Comparison of ENCODE assay signal across 26 mouse cellular contexts in the genomic region with DNA sequence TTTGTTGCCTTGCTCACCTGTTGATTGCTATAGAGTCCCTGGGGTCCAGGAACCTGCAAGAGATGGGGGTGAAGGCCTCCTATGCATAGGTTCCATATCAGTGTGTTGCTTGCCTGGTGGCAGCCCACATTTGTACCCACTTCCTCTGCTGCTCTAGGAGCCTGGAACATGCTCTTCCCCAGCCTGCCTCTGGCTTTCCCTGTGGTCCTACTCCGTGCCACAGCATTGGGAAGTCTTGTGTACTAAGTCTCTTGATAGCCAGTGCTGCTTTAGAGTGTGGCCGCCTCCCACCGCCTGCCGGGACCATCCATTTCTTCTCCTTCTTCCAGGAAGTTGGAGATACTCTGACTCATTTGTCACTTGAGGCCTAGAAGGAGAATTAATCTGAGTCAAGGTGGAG. TPM values are rescaled to one million over a fixed set of nuclear protein-coding genes. Genes with fewer than 3 reads are reported as not detected.
DNase-seq lines count a peak whose midpoint lies in the region; ATAC-seq lines count a peak whose summit lies in the region.
"Had no signal": no experiment of that assay in that cellular context is flagged by ENCODE, and none has a peak within 500 bp of the region (broad histone marks: within the 10 kb centered on the region; RNA-seq: fewer than 3 reads in every experiment).

No protein-coding gene starts in this region.

- H3K9me3 ChIP-seq in erythroblast, embryonic 14.5 days (ENCODE audit: control insufficient read depth, low read length), result no peaks in the 10 kb centered on the region
- no peaks in the 10 kb centered on the region for H3K9me3 ChIP-seq in liver, embryonic 11.5 days (ENCODE audit: control insufficient read depth, low read length)
- no peaks in the 10 kb centered on the region for H3K9me3 ChIP-seq in liver, embryonic 15.5 days (replicated peaks)
- H3K9me3 ChIP-seq: embryonic facial prominence, embryonic 12.5 days; hindbrain, embryonic 15.5 days; midbrain, embryonic 13.5 days had no signal

- ATAC-seq in erythroblast, adult 5-6 weeks (replicated peaks; ENCODE audit: low FRiP score, poor library complexity, severe bottlenecking), result no peak
- no peak for ATAC-seq in liver, embryonic 11.5 days (replicated peaks; ENCODE audit: low FRiP score)
- ATAC-seq in liver, embryonic 15.5 days (ENCODE audit: insufficient read depth), result no peak
- ATAC-seq: forebrain, embryonic 16.5 days; midbrain, embryonic 13.5 days; Patski had no signal

- peak overlapping the region; percentile 26; the same call in 1 of the 2 replicates for H3K9ac ChIP-seq in liver, embryonic 11.5 days (ENCODE audit: low read depth, low read length)
- H3K9ac ChIP-seq in liver, embryonic 15.5 days, result no peak overlapping the region
- H3K9ac ChIP-seq: embryonic facial prominence, embryonic 12.5 days; hindbrain, embryonic 15.5 days; midbrain, embryonic 13.5 days had no signal

- no peaks in the 10 kb centered on the region for H3K27me3 ChIP-seq in erythroblast, embryonic 14.5 days (ENCODE audit: control insufficient read depth)
- no peaks in the 10 kb centered on the region for H3K27me3 ChIP-seq in liver, embryonic 11.5 days (replicated peaks; ENCODE audit: control insufficient read depth, insufficient read depth, low read length)
- H3K27me3 ChIP-seq in liver, embryonic 15.5 days, result no peaks in the 10 kb centered on the region
- H3K27me3 ChIP-seq: CH12.LX; embryonic facial prominence, embryonic 12.5 days; hindbrain, embryonic 15.5 days; midbrain, embryonic 13.5 days; Patski had no signal

- H3K27ac ChIP-seq in liver, embryonic 11.5 days (ENCODE audit: low read depth, low read length), result peak overlapping the region; percentile 51; the same call in 1 of the 2 replicates
- peak overlapping the region; percentile 84 for H3K27ac ChIP-seq in liver, embryonic 15.5 days (replicated peaks)
- H3K27ac ChIP-seq: embryonic facial prominence, embryonic 12.5 days; hindbrain, embryonic 15.5 days had no signal

- DNase-seq in liver, embryonic 11.5 days (ENCODE audit: low spot score), result no peak
- no peak for DNase-seq in liver
- DNase-seq in ovary, postnatal 10 days (ENCODE audit: low spot score), result no peak
- no peak for DNase-seq in cerebellum, postnatal 4 days (ENCODE audit: low spot score in 2 of 2)
- DNase-seq: adrenal gland, postnatal 10 days; cerebellum, adult 8-10 months; cerebellum, postnatal 25 days; embryo, embryonic 11 days; gastrocnemius, adult 2 months; gastrocnemius, postnatal 36 days; heart, adult 18-20 months; heart, postnatal 4 days; kidney, adult 2 months; kidney, postnatal 36 days; lung, postnatal 36 days; retina, postnatal 1 day; right cerebral cortex, postnatal 14 days had no signal

- 77% methylated on average over 4 of the region's 4 CpGs for WGBS in liver, embryonic 11.5 days
- 77% methylated on average over 4 of the region's 4 CpGs for WGBS in liver, embryonic 15.5 days (ENCODE audit: insufficient replicate concordance)

- peaks cover 100% of the 10 kb centered on the region for H3K36me3 ChIP-seq in erythroblast, embryonic 14.5 days (ENCODE audit: control insufficient read depth)
- H3K36me3 ChIP-seq in liver, embryonic 11.5 days (ENCODE audit: control insufficient read depth, insufficient read depth, low read length), result peaks cover 21% of the 10 kb centered on the region
- peaks cover 91% of the 10 kb centered on the region for H3K36me3 ChIP-seq in liver, embryonic 15.5 days (replicated peaks)

- H3K4me3 ChIP-seq in erythroblast, embryonic 14.5 days (replicated peaks), result peak overlapping the region; percentile 53
- 0 out of 2 replicates have a peak overlapping the region, but pooled peaks have one; percentile 39 for H3K4me3 ChIP-seq in liver, embryonic 11.5 days (ENCODE audit: low read depth, low read length)
- H3K4me3 ChIP-seq in liver, embryonic 15.5 days (replicated peaks), result peak overlapping the region; percentile 29; the same call in 1 of the 2 replicates
- H3K4me3 ChIP-seq: embryonic facial prominence, embryonic 12.5 days; gastrocnemius, adult 2 months; hindbrain, embryonic 15.5 days; midbrain, embryonic 13.5 days had no signal

- peak overlapping the region; percentile 68 for H3K4me2 ChIP-seq in liver, embryonic 11.5 days
- H3K4me2 ChIP-seq in liver, embryonic 15.5 days, result peak overlapping the region; percentile 57
- H3K4me2 ChIP-seq: embryonic facial prominence, embryonic 12.5 days; hindbrain, embryonic 15.5 days; midbrain, embryonic 13.5 days had no signal

- H3K4me1 ChIP-seq in erythroblast, embryonic 14.5 days (ENCODE audit: control insufficient read depth), result peaks cover 95% of the 10 kb centered on the region
- peaks cover 56% of the 10 kb centered on the region for H3K4me1 ChIP-seq in liver, embryonic 11.5 days (replicated peaks; ENCODE audit: control insufficient read depth, insufficient read depth, low read length)
- H3K4me1 ChIP-seq in liver, embryonic 15.5 days (replicated peaks), result peaks cover 91% of the 10 kb centered on the region

RNA-seq across cellular contexts. Expression of a gene that starts 13.7 kb away (rescaled TPM):
- polyA plus RNA-seq in erythroblast, embryonic 14.5 days (2012), result 93.7 and 94.2 TPM in 2 replicates
- total RNA-seq in erythroblast, adult 5-6 weeks (2015; ENCODE audit: low replicate concordance), result 55.9 and 73.4 TPM in 2 replicates
- 49.8 and 56.6 TPM in 2 replicates for total RNA-seq in erythroblast, adult 5-6 weeks (2017; ENCODE audit: low replicate concordance)
- 71.1 and 89.0 TPM in 2 replicates for polyA plus RNA-seq in liver, embryonic 11.5 days (2014; fragmentation: Nextera tagmentation; extraction: Ambion mirVana)
- 45.7 and 50.5 TPM in 2 replicates for polyA plus RNA-seq in liver, embryonic 15.5 days (2015; fragmentation: Nextera tagmentation; extraction: Ambion mirVana)
